Mouse (Mus musculus): ENCODE data around the gene AC140267.1.

AC140267.1 gene

GRCm38 (mm10) chr15:80261100-80261499 lies 25.5 kb downstream of the AC140267.1 start:
- DNase-seq (ENCODE audit: extremely low read depth, insufficient read length, low spot score) = no peak

GRCm38 (mm10) chr15:80263610-80264575 lies 28.3 kb downstream of the AC140267.1 start, which contains the start of gene Rps19bp1:
Gene Rps19bp1 (minus strand): TSS chr15:80264315.
- peak; percentile 92 for DNase-seq (ENCODE audit: extremely low read depth, insufficient read length, low spot score)

GRCm38 (mm10) chr15:80266281-80266680 lies 30.6 kb downstream of the AC140267.1 start:
- DNase-seq (ENCODE audit: extremely low read depth, insufficient read length, low spot score) = peak; percentile 30

GRCm38 (mm10) chr15:80271858-80272396 lies 36.3 kb downstream of the AC140267.1 start:
- DNase-seq (ENCODE audit: extremely low read depth, insufficient read length, low spot score) = no peak

- DNase-seq (ENCODE audit: extremely low read depth, insufficient read length, low spot score) = no peak
Observed at GRCm38 (mm10) chr15:80277107-80277506, 41.5 kb downstream of the AC140267.1 start.

- DNase-seq (ENCODE audit: extremely low read depth, insufficient read length, low spot score) = no peak
Observed at GRCm38 (mm10) chr15:80277625-80278024, 42.0 kb downstream of the AC140267.1 start.

GRCm38 (mm10) chr15:80278121-80278759 lies 42.6 kb downstream of the AC140267.1 start:
- no peak for DNase-seq (ENCODE audit: extremely low read depth, insufficient read length, low spot score)

GRCm38 (mm10) chr15:80279053-80279452 lies 43.4 kb downstream of the AC140267.1 start:
- DNase-seq (ENCODE audit: extremely low read depth, insufficient read length, low spot score) = no peak

- DNase-seq (ENCODE audit: extremely low read depth, insufficient read length, low spot score) = no peak
Observed at GRCm38 (mm10) chr15:80280646-80281045, 45.0 kb downstream of the AC140267.1 start.
